Mouse (Mus musculus) testis, adult 2 months (tissue): ENCODE measurements around the gene Lrrc52.

ENCODE experiments used
- CTCF ChIP-seq: fragments of 200-500 bp; IDR thresholded peaks from 2 replicates; pipeline ENCODE4 v1.5.1; 2012; ENCODE audit warnings: low read depth, mild to moderate bottlenecking, inconsistent platforms, low read length, moderate library complexity; ENCODE audit not compliant: control insufficient read depth, insufficient read depth, insufficient replicate concordance
- POLR2A ChIP-seq: fragments of 200-500 bp; IDR thresholded peaks from 2 replicates; pipeline ENCODE4 v1.6.1; 2012; ENCODE audit warnings: low read depth, mild to moderate bottlenecking, inconsistent platforms, low read length, moderate library complexity; ENCODE audit not compliant: control insufficient read depth

DNA sequence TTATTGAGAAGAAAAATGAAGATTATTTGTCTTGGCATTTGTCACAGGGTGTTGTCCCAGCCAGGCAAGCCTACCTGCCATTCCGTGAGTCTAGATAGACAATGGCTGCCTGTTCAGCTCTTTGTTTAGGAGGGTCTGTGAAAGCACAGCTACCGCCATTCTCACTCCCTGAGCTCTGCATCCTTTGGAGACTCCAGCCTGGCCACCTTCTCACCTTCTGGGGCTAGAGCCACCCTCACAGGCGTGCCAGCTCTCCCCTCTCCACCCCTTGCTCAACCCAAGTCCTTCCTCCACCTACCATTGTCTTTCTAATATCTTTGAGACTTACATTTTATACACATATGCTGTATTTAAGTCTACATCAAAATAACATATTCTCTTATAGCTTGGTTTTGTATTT is 31.0 kb upstream of the Lrrc52 start:
- TF ChIP-seq CTCF = no peak
- no peak for TF ChIP-seq POLR2A
